Mouse (Mus musculus) adrenal gland, postnatal 14 days (tissue): ENCODE data around the gene Cd9. TPM values are rescaled to one million over a fixed set of nuclear protein-coding genes. Genes with fewer than 3 reads are reported as not detected.
A peak's percentile ranks its signal among the peaks of the same experiment; 100 is the strongest.

ENCODE experiments used
- DNase-seq: peaks from one replicate; pipeline ENCODE4 v3.0.0; 2021; ENCODE audit warnings: mixed read lengths
- total RNA-seq: library from RNA; stranded (reverse); gene quantifications from 2 replicates; pipeline ENCODE4 v1.2.3, GENCODE M21; 2021

Cd9 gene
- total RNA-seq, 1 experiment from 2014 or later = 135 TPM

GRCm38 (mm10) chr6:125434735-125435518, 59.7 kb downstream of the Cd9 start:
- DNase-seq = no peak

GRCm38 (mm10) chr6:125433704-125434447, 60.7 kb downstream of the Cd9 start:
- DNase-seq = no peak

GRCm38 (mm10) chr6:125433257-125433656, 61.3 kb downstream of the Cd9 start:
- no peak for DNase-seq

GRCm38 (mm10) chr6:125432522-125432921, 62.1 kb downstream of the Cd9 start:
- DNase-seq = no peak

GRCm38 (mm10) chr6:125430982-125431381, 63.6 kb downstream of the Cd9 start:
- no peak for DNase-seq

GRCm38 (mm10) chr6:125430358-125430958, 64.1 kb downstream of the Cd9 start:
- no peak for DNase-seq

GRCm38 (mm10) chr6:125429741-125430140, 64.8 kb downstream of the Cd9 start:
- peak; percentile 53 for DNase-seq

GRCm38 (mm10) chr6:125426383-125427360, 67.9 kb downstream of the Cd9 start:
- DNase-seq = peak; percentile 93

- peak; percentile 42 for DNase-seq
Observed at GRCm38 (mm10) chr6:125425205-125426090, 69.1 kb downstream of the Cd9 start.

- DNase-seq = peak; percentile 66
Observed at GRCm38 (mm10) chr6:125424156-125424555, 70.4 kb downstream of the Cd9 start.

- DNase-seq = no peak
Observed at GRCm38 (mm10) chr6:125423507-125423906, 71.1 kb downstream of the Cd9 start.

- no peak for DNase-seq
Observed at GRCm38 (mm10) chr6:125423099-125423498, 71.5 kb downstream of the Cd9 start.

- DNase-seq = peak; percentile 84
Observed at GRCm38 (mm10) chr6:125422051-125422822, 72.4 kb downstream of the Cd9 start.

- no peak for DNase-seq
Observed at GRCm38 (mm10) chr6:125420458-125421063, 74.0 kb downstream of the Cd9 start.

- DNase-seq = peak; percentile 91
Observed at GRCm38 (mm10) chr6:125418744-125419143, 75.8 kb downstream of the Cd9 start.

- DNase-seq = no peak
Observed at GRCm38 (mm10) chr6:125413326-125413725, 81.3 kb downstream of the Cd9 start.

- DNase-seq = no peak
Observed at GRCm38 (mm10) chr6:125411661-125412060, 82.9 kb downstream of the Cd9 start.

GRCm38 (mm10) chr6:125410995-125411547, 83.5 kb downstream of the Cd9 start:
- DNase-seq = peak; percentile 51

- DNase-seq = no peak
Observed at GRCm38 (mm10) chr6:125410551-125410950, 84.0 kb downstream of the Cd9 start.
